Mouse (Mus musculus) urinary bladder, postnatal 4 days (tissue): ENCODE measurements around the gene Rora.

Source experiments
- DNase-seq, 2 experiments: peaks; one replicate each; pipeline ENCODE4 v3.0.0; 2021 to 2022; ENCODE audit warnings: low spot score in 2 of 2

Gene Rora

GRCm38 (mm10) chr9:69290018-69290880, 636.7 kb downstream of the Rora start:
- peak in 1 of 2 experiments; percentile 61 for DNase-seq

DNA sequence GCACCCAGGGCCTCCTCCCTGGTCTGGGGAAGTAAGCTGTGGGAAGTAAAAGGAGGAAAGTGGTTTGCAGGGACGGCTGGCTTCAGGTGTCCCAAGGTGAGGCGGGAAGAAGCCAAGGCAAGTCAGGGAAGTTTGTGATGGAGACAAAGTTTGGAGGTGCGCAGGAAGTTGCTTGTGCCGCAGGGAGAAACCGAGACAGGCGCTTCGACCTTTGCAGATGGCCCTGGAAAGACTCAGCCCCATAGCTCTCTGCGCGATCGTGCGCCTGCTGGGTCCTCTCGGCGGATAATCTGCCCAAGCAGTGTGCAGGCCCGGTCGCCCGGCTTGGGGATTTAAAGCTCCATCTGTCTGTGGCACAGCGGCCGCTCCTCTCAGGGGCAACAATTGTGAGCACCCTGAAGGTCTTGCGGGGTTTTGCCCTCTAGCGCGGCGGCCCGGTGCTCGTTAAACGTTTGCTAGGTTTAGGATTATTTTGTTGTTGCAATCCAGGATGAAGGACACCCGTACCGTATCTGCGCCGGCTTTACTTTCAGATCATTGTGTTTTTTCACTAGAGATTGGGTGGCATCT, 637.4 kb downstream of the Rora start:
- DNase-seq = no peak

DNA sequence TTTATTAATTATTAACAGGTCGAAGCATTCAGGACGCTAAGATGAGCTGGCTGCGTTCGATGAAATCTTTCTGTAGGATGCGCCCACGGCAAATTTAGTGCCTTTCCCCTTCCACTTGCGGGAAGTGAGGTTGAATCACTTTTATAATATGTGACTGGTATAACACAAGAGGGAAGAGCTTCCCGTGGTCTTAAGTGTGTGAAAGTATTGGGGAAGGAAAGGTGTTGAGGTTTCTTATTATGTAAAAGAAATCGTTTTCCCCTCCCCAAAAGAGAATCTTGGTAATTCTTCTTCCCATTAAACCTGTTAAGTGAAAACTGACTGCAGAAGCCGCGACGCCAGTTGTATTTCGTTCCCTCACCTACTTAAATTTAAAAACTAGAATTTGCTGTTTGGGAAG, 637.9 kb downstream of the Rora start:
- no peak for DNase-seq

DNA sequence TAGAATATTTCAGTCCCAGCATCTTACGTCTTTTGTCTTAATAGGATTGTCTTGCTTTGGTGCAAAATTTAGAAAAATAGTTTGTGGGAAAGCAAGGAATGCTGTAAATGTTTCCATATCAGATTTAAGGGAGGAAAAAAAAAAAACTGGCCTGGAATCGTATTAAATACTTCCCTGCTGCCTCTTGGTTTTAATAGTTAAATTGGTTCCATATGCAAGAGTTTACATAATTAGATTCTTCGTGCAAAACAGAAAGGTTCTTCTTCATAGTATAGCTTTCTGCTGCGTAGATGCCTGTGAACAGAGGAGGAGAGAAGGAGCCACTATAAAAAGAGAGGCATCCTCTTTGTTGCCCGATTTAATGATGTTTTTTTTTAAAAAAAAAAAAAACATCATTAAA, 638.8 kb downstream of the Rora start:
- no peak for DNase-seq

DNA sequence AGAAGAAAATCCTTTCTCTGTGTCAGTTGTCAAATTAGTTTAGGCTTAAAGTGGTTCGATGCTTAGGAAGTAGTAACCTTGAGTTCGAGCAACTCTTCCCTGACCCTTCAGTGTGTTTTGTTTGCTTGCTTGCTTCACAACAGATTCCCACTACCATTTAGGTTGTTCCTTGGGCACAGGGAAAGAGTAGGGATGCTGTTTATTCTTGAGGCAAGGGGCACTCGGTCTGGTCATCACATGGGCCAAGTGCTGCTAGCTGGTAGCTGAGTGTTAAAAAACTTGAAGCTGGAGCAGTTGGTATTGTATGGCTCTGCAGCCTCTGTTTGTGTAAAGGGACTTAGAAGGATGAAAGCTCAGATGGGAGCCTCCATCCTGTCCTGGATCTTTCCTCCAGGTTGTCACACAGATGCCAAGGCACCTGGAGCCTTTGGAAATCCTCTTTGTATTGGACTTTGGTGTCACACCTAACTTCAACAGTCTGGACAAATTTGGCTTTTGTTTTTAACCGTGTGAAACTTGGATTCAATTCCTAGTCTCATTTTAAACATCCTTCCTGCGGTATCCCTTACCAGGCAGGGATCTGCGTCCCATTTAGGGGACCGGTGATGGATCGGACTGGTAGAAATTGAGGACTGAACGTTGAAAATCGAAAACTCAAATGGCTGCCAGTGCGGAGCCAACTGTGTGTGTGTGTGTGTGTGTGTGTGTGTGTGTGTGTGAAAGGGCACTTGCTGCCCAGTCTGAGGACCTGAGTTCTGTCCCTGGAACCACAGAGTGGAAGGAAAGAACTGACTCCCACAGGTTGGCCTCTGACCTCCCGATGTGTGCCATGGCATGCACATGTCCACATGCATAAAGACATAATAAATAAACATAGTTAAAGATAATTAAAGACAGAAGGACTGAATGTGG, 639.4 kb downstream of the Rora start:
- DNase-seq = no peak

- DNase-seq = no peak
These were observed 640.1 kb downstream of the Rora start for GRCm38 (mm10) chr9:69293688-69294074.

DNA sequence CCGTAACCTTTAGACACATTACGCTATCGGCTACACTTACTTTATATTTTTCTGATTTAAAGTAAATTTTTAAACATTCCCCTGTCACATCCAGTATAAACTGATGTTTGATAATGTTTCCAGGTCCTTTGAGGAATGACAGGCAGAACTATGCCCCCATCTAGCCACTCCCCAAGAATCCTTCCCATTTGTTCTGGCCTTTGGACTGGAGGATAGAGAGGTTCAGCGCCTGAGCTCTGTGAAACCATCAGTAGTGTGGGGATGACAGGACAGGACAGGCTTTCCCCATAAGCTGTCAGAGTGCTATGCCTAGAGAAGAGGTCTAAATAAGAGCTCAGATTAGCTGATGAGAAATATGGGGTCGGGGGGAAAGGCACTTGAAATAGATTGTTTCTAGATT, 640.8 kb downstream of the Rora start:
- no peak for DNase-seq

DNA sequence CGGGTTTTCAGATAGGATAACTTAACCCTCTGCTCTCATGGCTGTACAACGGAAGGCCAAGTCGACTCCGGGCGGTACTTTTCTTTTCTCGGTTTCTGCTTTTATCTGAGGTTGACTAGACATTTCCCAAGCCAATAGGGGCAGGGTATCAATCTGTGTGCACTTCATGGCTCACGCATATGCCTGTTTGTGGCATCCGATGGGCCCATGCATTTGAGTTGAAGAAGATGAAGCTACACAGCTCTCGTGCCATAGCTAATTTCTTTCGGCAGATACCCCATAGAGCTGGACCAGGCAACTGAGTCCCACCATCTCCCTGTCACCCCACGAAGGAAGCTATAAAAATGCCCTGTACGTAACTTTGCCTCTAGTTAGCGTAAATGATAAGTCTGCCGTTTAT, 641.3 kb downstream of the Rora start:
- no peak for DNase-seq

- no peak for DNase-seq
These were observed 642.2 kb downstream of the Rora start for GRCm38 (mm10) chr9:69295826-69296225.

DNA sequence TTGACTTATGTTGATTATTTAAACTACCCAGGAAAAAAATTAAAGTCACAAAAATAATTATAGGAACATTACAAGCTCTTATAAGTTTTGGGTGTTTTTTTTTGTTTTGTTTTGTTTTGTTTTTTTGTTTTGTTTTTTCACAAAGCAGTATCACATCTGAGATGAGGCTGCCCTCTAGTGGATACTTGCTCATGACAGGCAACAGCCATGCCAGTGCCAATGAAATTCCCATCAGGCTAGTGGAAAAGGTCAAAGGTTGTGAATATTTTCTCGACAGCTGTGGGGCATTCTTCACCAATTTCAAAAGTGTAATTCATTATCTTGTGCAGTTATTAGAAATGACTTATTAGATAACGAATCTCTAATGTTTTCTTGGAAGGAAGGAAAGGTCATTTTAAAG, 642.8 kb downstream of the Rora start:
- DNase-seq = no peak

GRCm38 (mm10) chr9:69297766-69298375, 644.3 kb downstream of the Rora start:
- no peak for DNase-seq

DNA sequence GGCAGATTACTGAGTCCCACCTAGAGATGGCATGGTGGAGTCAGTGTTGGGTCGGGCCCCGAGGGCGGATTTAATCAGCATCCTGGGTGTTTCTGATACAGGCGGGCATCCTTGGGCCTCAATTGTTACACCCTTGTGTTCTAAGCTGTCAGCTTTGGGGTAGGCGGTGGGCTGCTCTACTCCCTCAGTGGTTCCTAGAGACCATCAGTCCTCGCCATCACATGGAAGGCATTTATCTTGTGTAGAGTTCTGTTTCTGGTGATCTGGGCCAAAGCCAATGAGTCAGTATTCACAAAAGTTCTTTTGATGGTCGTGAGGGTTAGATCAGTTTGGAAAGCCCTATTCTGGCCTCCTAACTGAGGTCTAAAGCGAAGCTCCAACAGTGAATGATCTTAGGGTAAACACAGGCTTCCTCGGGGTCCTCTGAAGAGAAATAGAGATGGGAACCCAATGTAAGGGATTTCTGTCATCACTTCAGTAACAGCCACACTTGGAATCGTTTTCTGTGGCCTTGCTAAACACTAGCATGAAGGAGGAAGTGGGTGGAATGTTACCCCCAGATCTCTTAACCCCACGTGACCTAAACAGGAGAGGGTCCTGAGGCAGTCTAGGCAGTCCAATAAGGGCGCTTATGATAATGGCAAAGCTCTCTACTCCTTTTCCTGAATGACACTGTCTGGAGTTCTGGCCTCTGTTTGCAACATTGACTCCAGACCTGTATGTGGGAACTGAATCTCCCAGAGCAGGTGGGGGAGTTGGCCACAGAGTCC, 645.2 kb downstream of the Rora start:
- DNase-seq = no peak

GRCm38 (mm10) chr9:69299484-69299883, 645.9 kb downstream of the Rora start:
- no peak for DNase-seq

- no peak for DNase-seq
These were observed 646.7 kb downstream of the Rora start for GRCm38 (mm10) chr9:69300296-69300695.

- peak; percentile 35 to 67 for DNase-seq
These were observed 647.9 kb downstream of the Rora start for GRCm38 (mm10) chr9:69301445-69301844.

DNA sequence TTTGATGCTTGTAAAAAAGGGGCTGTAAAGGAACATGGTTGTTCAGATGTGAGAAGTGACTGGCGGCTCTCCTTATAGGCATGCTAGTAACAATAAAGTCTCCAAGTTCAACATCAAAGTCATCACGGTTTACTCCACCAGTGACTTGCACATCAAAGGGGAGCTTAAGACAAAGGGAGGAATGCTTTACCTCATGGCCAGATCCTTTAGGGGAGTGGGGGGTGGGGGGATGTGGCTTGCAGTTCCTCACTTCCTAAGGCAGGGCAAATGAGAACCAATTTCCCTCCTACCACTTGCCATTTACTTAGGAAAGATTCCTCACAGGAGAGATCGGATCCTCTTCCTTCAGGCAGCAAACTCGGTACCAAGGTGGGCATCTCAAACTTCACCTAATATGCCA, 648.4 kb downstream of the Rora start:
- no peak for DNase-seq

DNA sequence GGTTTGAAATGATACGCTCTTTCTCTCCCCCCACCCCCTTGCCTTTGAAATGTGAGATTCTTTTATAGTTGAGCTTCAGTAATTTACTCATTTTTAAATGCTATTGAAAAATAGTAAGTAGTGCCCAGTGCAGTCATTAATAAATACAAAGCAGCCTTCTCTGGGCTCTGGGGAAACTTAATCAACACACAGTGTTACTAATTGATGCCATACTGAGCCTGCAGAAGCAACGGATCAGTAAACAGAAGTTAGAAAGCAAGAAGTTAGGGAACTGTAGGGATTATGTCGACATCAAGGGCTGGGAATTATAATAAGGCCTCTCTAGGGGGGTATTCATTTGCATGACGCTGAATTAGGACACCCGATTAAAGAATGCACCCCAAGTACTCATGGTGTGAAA, 649.3 kb downstream of the Rora start:
- DNase-seq = no peak

- DNase-seq = no peak
These were observed 649.9 kb downstream of the Rora start for GRCm38 (mm10) chr9:69303346-69303944.

GRCm38 (mm10) chr9:69303962-69304361, 650.4 kb downstream of the Rora start:
- DNase-seq = no peak

GRCm38 (mm10) chr9:69304492-69304891, 650.9 kb downstream of the Rora start:
- no peak for DNase-seq

DNA sequence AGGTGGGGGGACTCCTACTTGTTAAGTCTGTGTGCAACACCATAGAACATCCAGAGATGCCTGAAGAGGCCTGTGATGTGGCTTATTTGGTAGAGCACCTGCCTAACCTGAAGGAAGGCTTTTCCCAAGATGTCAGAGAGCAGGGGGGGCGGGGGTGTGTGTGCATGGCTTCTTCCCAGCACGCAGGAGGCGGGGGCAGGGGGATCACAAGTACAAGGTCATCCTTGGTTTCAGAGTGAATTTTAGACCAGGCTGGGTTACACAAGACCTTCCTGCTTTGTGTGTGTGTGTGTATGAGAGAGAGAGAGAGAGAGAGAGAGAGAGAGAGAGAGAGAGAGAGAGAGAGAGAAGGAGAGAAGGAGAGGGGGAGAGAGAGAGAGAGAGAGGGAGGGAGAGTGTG, 651.4 kb downstream of the Rora start:
- DNase-seq = no peak
